Mouse (Mus musculus) heart, adult 9 months (tissue): Measurements from ENCODE around the gene Cand1.

ENCODE experiments used
- DNase-seq, 2 experiments: peaks; one replicate each; pipeline ENCODE4 v3.0.0; 2022; ENCODE audit warnings: low spot score in 2 of 2

Gene Cand1

GRCm38 (mm10) chr10:119211251-119211650 is 28.6 kb downstream of the Cand1 start:
- no peak for DNase-seq

GRCm38 (mm10) chr10:119206309-119206932 is 33.4 kb downstream of the Cand1 start:
- DNase-seq, result no peak

GRCm38 (mm10) chr10:119205229-119205628 is 34.6 kb downstream of the Cand1 start:
- no peak for DNase-seq

- DNase-seq, result no peak
Observed at GRCm38 (mm10) chr10:119204334-119204946, 35.4 kb downstream of the Cand1 start.

- no peak for DNase-seq
Observed at GRCm38 (mm10) chr10:119199864-119200263, 40.0 kb downstream of the Cand1 start.

GRCm38 (mm10) chr10:119198186-119198880 is 41.5 kb downstream of the Cand1 start:
- DNase-seq, result no peak

- no peak for DNase-seq
Observed at GRCm38 (mm10) chr10:119197621-119198150, 42.2 kb downstream of the Cand1 start.

- peak; percentile 50 to 59 for DNase-seq
Observed at GRCm38 (mm10) chr10:119192598-119193372, 47.1 kb downstream of the Cand1 start.

GRCm38 (mm10) chr10:119187720-119188119 is 52.1 kb downstream of the Cand1 start:
- no peak for DNase-seq

GRCm38 (mm10) chr10:119169656-119170055 is 70.2 kb downstream of the Cand1 start:
- DNase-seq, result no peak

GRCm38 (mm10) chr10:119169237-119169636 is 70.6 kb downstream of the Cand1 start:
- DNase-seq, result no peak

- DNase-seq, result no peak
Observed at GRCm38 (mm10) chr10:119168791-119169190, 71.1 kb downstream of the Cand1 start.

GRCm38 (mm10) chr10:119167858-119168257 is 72.0 kb downstream of the Cand1 start:
- no peak for DNase-seq

- no peak for DNase-seq
Observed at GRCm38 (mm10) chr10:119165051-119165450, 74.8 kb downstream of the Cand1 start.

- DNase-seq, result peak in 1 of 2 experiments; percentile 8
Observed at GRCm38 (mm10) chr10:119161820-119162382, 78.0 kb downstream of the Cand1 start.

- peak; percentile 3 for DNase-seq
Observed at GRCm38 (mm10) chr10:119160161-119160560, 79.7 kb downstream of the Cand1 start.

- DNase-seq, result no peak
Observed at GRCm38 (mm10) chr10:119149261-119149660, 90.6 kb downstream of the Cand1 start.
